Mouse (Mus musculus) liver, embryonic 11.5 days (tissue): Measurements from ENCODE around the gene 1810024B03Rik. TPM values are rescaled to one million over a fixed set of nuclear protein-coding genes. Genes with fewer than 3 reads are reported as not detected.

Experiments
- ATAC-seq: fragments of 200-750 bp; cut with Nextera tagmentation; replicated peaks from 2 replicates; pipeline ENCODE4 v1.8.0; 2017; ENCODE audit warnings: moderate number of reproducible peaks, mild to moderate bottlenecking, moderate TSS enrichment, moderate library complexity; ENCODE audit not compliant: low FRiP score
- DNase-seq: peaks from one replicate; pipeline ENCODE4 v3.0.0-alpha.2; 2017; ENCODE audit warnings: low spot score
- H3K27ac ChIP-seq: fragments of 300-500 bp; sonication (generic); 2 replicates; pipeline ENCODE4 v1.5.1; 2014; ENCODE audit warnings: mild to moderate bottlenecking, low read depth, low read length, control low read depth
- H3K27me3 ChIP-seq: fragments of 300-500 bp; sonication (generic); replicated peaks from 2 replicates; pipeline ENCODE4 v1.6.1; 2014; ENCODE audit warnings: low read length, mixed read lengths; ENCODE audit not compliant: control insufficient read depth, insufficient read depth
- H3K36me3 ChIP-seq: fragments of 300-500 bp; sonication (generic); 2 replicates; pipeline ENCODE4 v1.6.1; 2014; ENCODE audit warnings: mild to moderate bottlenecking, low read length, moderate library complexity, mixed read lengths; ENCODE audit not compliant: control insufficient read depth, insufficient read depth
- H3K4me1 ChIP-seq: fragments of 300-500 bp; sonication (generic); replicated peaks from 2 replicates; pipeline ENCODE4 v1.6.1; 2014; ENCODE audit warnings: low read length, mixed read lengths; ENCODE audit not compliant: control insufficient read depth, insufficient read depth
- H3K4me2 ChIP-seq: fragments of 300-500 bp; sonication (generic); 2 replicates; pipeline ENCODE4 v1.6.1; 2014; ENCODE audit warnings: mild to moderate bottlenecking, control low read depth, moderate library complexity
- H3K4me3 ChIP-seq: fragments of 300-500 bp; sonication (generic); 2 replicates; pipeline ENCODE4 v1.5.1; 2014; ENCODE audit warnings: low read depth, low read length, control low read depth
- H3K9ac ChIP-seq: fragments of 300-500 bp; sonication (generic); 2 replicates; pipeline ENCODE4 v1.6.1; 2014; ENCODE audit warnings: low read depth, low read length, control low read depth
- H3K9me3 ChIP-seq: fragments of 300-500 bp; sonication (generic); 2 replicates; pipeline ENCODE4 v1.6.1; 2016; ENCODE audit warnings: low read length, inconsistent platforms, mixed read lengths; ENCODE audit not compliant: control insufficient read depth
- WGBS: fragments of 180-500 bp; shearing (Covaris S2); extraction: QIAGEN DNeasy Blood & Tissue Kit; methylation state at CpG from one replicate; pipeline ENCODE4 v1.1.7; 2014; 5-methylcytosine and 5-hydroxymethylcytosine counted together
- polyA plus RNA-seq: library from polyadenylated mRNA; unstranded; fragments of >200 nt; fragmentation: Nextera tagmentation; extraction: Ambion mirVana; gene quantifications from 2 replicates; pipeline ENCODE4 v1.2.1, GENCODE M21; 2014

The 1810024B03Rik gene
- 2.4 and 2.7 TPM in 2 replicates for polyA plus RNA-seq

DNA sequence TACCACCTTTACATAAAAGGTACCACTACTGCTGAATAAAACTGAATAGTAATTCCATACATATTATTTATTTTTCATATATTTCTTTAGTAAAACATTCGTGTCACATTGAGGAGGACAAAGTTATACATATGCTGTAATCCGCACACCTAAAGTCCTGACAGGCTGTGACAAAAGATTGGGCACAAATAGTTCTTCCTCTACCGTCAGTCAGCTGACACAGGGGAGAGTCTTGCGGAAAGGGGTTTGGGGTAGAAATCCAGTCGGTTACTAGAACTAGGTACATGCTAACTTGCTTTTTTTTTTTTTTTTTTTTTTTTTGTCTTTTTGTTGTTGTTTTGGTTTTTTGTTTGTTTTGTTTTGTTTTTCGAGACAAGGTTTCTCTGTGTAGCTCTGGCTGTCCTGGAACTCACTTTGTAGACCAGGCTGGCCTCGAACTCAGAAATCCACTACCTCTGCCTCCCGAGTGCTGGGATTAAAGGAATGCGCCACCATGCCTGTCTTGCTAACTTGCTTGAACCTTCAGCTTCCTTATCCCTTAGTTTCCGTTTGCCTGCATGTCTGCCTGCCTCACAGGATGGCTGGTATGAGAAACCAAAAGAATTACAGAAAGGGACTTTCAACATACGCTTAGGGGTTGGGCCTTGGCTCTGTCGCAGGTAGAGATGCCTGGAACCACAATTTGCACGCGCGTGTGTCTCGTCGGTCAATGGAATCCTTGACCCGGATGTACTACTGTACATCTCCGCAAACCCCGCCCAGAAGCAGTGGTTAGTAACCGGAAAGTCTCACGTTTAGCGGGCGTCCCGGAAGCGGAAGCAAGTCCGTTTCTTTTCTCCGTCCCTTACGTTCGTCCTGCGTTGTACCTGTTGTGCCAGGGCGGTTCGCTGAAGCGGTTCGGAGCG is at the start of gene 1810024B03Rik, which contains the start of gene Snrnp200:
TSS of gene 1810024B03Rik (minus strand) at position 734 of the 905 bp plus-strand sequence.
TSS of gene Snrnp200 (plus strand) at position 840 of the 905 bp plus-strand sequence.
- Histone ChIP-seq H3K9ac (peak within 1 kb of the TSS; percentile 86), H3K36me3 (peaks cover 26% of the 10 kb centered on the region), H3K4me2 (peak within 1 kb of the TSS; percentile 84), H3K27me3 (no peaks in the 10 kb centered on the region), H3K4me3 (peak within 1 kb of the TSS; percentile 94), H3K9me3 (no peaks in the 10 kb centered on the region), H3K4me1 (peaks cover 6% of the 10 kb centered on the region; the same call in 1 of the 2 replicates), H3K27ac (peak within 1 kb of the TSS; percentile 65)
- peak; percentile 94 for ATAC-seq
- peak; percentile 89 for DNase-seq
- WGBS: 8% methylated on average over 36 of the region's 36 CpGs

DNA sequence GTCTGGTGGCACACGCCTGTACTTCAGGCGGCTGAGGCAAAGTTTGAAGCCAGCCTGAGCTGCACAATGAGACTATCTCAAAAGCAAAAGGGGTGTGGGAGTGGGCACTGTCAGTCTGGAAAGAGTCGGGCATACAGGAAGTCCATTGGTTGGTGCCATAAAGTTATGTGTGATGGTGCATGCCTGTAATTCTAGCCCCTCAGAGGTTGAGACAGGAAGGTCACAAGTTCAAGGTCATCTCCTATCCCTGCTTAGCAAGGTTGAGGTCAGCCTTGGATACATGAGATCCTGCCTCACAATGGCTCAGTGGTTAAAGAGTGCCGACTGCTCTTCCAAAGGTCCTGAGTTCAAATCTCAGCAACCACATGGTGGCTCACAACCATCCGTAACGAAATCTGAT is 47.2 kb upstream of the 1810024B03Rik start:
- DNase-seq (no peak), ATAC-seq (no peak)
- Histone ChIP-seq H3K4me3 (no peak overlapping the region), H3K27me3 (no peaks in the 10 kb centered on the region), H3K4me2 (no peak overlapping the region), H3K36me3 (peaks cover 16% of the 10 kb centered on the region), H3K4me1 (peaks cover 2% of the 10 kb centered on the region), H3K9me3 (no peaks in the 10 kb centered on the region), H3K9ac (no peak overlapping the region), H3K27ac (no peak overlapping the region)
- WGBS: 87% methylated on average over 6 of the region's 6 CpGs

DNA sequence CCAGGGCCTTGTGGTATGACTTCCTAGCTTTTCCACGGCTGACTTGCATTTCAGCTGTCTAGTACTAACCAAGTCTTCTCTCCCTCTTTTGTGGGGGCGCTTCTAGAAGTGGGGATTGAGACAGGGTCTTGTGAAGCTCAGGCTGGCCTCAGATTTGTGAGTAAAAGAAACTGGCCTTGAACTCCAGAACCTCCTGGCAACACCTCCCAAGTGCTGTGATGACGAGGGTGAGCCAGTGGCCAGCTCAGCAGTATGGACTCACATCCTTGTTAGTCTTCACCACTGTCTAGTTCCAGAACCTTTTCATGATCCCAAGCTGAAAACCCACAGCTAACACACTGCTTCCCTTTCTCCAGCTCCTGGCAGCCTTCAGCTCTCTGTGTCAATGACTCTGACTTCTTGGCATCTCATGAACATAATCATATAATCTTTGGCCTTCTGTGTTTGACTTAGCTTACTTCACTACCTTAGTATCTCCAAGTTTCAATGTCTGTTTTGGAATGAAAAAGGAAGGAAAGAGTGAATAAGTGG is 46.6 kb upstream of the 1810024B03Rik start:
- Histone ChIP-seq H3K4me2 (no peak overlapping the region), H3K27me3 (no peaks in the 10 kb centered on the region), H3K4me1 (peaks cover 2% of the 10 kb centered on the region), H3K27ac (no peak overlapping the region), H3K9me3 (no peaks in the 10 kb centered on the region), H3K4me3 (no peak overlapping the region), H3K36me3 (peaks cover 16% of the 10 kb centered on the region), H3K9ac (no peak overlapping the region)
- DNase-seq: no peak
- 79% methylated on average over 3 of the region's 3 CpGs for WGBS
- ATAC-seq: no peak

DNA sequence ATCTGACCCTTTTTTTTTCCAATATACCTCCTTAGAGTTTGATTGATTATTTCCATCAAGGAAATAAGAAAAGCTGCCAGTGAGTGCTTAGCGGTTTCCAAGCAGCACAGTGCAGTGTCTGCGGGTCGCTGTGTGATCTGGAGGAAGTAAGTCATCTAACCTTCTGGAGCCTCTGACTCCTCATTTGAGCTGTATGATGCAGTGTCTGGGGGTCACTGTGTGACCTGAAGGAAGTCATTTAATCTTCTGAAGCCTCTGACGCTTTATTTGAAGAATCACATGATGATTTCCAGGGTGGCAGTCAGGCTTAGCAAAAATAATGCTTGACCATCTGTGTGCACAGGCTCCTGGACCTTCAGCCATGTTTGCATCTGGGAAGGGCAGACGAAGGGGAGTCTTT is 44.7 kb upstream of the 1810024B03Rik start:
- peaks cover 13% of the 10 kb centered on the region for H3K4me1 ChIP-seq
- no peaks in the 10 kb centered on the region for H3K27me3 ChIP-seq
- no peak overlapping the region for H3K9ac ChIP-seq
- no peaks in the 10 kb centered on the region for H3K9me3 ChIP-seq
- WGBS: 78% methylated on average over 5 of the region's 5 CpGs
- H3K27ac ChIP-seq: no peak overlapping the region
- H3K4me2 ChIP-seq: no peak overlapping the region
- ATAC-seq (no peak), DNase-seq (no peak)
- no peak overlapping the region for H3K4me3 ChIP-seq
- H3K36me3 ChIP-seq: peaks cover 13% of the 10 kb centered on the region

DNA sequence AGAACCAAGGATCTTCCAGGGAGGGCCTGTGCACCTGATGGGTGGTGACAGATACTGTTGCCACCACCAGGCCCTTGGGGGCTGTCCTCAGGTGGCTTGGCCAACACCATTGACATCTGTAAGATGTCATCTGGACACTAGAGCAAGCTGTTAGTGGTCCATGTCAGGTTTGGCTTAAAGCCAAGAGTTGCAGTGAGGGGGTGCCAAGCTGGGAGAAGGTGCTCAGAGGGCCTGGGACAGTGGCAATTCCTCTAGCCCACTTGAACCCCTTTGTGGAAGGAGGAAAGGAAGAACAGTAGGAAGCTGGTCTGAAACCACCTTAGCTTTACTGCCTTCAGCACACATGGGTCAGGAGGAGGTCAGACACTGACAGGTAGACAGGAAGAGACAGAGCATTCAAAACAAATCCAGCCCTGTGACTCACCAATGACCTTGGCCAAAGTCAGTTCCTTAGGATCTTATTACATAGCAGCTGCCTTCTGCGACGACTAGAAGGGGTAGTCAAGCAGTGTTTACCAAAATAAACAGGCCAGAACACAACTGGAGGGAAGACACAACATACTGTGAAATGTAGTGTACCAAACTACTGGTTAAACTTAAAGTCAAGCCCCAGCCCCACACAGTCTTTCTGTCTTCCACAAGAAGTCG is 43.9 kb upstream of the 1810024B03Rik start:
- no peak overlapping the region for H3K4me2 ChIP-seq
- H3K27me3 ChIP-seq: no peaks in the 10 kb centered on the region
- H3K9me3 ChIP-seq: no peaks in the 10 kb centered on the region
- H3K4me3 ChIP-seq: no peak overlapping the region
- H3K27ac ChIP-seq: no peak overlapping the region
- peaks cover 13% of the 10 kb centered on the region for H3K4me1 ChIP-seq
- no peak for DNase-seq
- peaks cover 6% of the 10 kb centered on the region for H3K36me3 ChIP-seq
- H3K9ac ChIP-seq: no peak overlapping the region
- 84% methylated on average over 3 of the region's 3 CpGs for WGBS
- ATAC-seq: no peak

DNA sequence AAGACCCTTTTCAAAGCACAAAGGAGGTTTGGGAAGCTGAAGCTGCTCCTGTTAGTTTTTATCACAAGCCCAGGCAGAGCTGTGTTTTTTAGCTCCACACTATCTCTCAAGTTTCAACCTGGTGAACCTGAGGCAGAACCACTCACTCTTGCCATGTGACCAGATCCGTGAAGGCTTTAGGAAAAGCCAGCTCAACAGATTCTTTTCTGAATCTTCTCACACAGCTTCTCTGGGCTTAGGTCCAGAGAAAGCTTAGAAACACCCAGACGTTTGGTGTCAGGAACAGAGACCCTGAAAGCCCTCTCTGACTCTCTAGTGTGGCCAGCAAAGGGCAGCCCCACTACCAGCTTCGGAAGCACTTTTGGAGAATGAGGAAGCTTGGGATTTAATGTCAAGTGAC is 43.4 kb upstream of the 1810024B03Rik start:
- 78% methylated on average over 3 of the region's 3 CpGs for WGBS

DNA sequence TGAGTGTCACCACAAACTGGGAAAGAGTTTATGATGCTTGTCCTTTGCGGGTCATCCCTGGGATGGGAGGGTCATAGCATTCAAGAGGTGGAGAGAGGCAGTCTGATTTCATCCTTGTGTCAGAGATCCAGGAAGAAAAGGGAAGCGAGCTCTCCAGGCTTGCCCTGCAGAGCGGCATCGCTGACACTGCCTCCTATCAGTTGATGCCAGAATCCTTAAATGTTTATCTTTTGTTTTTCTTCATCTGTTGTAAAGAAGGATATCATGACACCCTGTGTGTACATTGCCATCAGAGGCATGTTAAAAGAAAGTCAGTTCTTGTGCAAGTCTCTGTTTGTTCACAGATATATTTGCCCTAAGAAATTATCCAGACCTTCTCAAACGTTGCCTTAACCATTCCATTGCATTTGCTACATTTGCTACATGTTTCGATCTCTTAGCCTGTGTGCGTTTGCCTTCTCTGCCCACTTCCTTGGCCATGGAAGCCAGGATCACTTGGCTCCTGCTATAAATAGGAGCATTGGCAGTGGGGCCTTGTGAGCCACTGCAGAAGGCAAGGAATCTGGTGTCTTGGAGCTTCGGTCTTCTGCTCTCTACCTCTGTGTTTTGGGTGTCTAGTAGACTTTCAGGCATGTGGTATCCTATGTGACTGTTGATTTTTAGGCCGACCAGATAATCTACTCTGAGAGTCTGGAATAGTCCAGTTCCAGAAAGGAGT is 42.4 kb upstream of the 1810024B03Rik start:
- Histone ChIP-seq H3K27me3 (no peaks in the 10 kb centered on the region), H3K4me1 (peaks cover 20% of the 10 kb centered on the region), H3K27ac (no peak overlapping the region), H3K9ac (no peak overlapping the region), H3K4me2 (no peak overlapping the region), H3K4me3 (no peak overlapping the region), H3K9me3 (no peaks in the 10 kb centered on the region), H3K36me3 (peaks cover 2% of the 10 kb centered on the region; the same call in 1 of the 2 replicates)
- no peak for ATAC-seq
- no peak for DNase-seq
- 79% methylated on average over 9 of the region's 9 CpGs for WGBS

More for the DNA sequence above, 43.4 kb upstream of the 1810024B03Rik start:
- Histone ChIP-seq H3K4me3 (no peak overlapping the region), H3K36me3 (peaks cover 4% of the 10 kb centered on the region), H3K27ac (no peak overlapping the region), H3K4me1 (peaks cover 19% of the 10 kb centered on the region), H3K4me2 (no peak overlapping the region), H3K27me3 (no peaks in the 10 kb centered on the region), H3K9me3 (no peaks in the 10 kb centered on the region), H3K9ac (no peak overlapping the region)
- no peak for DNase-seq
- no peak for ATAC-seq

DNA sequence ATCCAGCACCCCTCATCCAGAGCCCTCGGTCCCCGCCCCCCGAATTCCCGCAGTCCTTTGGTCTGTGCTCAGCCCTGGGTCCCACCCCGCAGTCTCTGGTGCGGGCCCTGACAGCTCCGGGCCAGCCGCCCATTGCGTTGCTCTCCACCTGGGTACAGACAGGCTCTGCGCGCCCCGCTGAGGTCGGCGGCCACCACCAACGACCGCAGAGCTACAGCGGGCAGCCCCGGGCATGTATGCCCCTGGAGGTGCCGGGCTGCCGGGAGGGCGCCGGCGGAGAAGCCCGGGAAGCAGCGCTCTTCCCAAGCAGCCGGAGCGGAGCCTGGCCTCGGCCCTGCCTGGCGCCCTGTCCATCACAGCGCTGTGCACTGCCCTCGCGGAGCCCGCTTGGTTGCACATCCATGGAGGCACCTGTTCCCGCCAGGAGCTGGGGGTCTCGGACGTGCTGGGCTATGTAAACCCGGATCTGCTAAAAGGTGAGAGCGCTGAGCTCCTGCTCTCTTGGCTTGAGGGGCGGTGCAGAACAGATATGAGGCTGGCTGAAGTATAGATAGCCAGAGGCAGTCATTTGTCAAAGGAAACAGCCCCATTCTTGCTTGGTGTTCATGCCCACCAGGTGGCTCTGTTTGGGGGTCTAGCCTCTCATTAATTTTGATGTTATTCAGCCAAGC is 40.4 kb upstream of the 1810024B03Rik start:
- Histone ChIP-seq H3K9me3 (no peaks in the 10 kb centered on the region), H3K27ac (peak overlapping the region; percentile 83), H3K4me1 (peaks cover 20% of the 10 kb centered on the region), H3K36me3 (peaks cover 8% of the 10 kb centered on the region), H3K27me3 (no peaks in the 10 kb centered on the region), H3K9ac (peak overlapping the region; percentile 87), H3K4me2 (peak overlapping the region; percentile 98), H3K4me3 (peak overlapping the region; percentile 87)
- under 1% methylated on average over 39 of the region's 39 CpGs for WGBS
- DNase-seq (peak; percentile 65), ATAC-seq (peak; percentile 61)
